Mouse (Mus musculus): ENCODE results near the gene Kif26b.

Kif26b gene

GRCm38 (mm10) chr1:178590229-178591171 is 61.6 kb downstream of the Kif26b start:
- no peak for DNase-seq (ENCODE audit: low read depth, low spot score)

- DNase-seq (ENCODE audit: low read depth, low spot score): no peak
Measured at GRCm38 (mm10) chr1:178597113-178597512, 68.2 kb downstream of the Kif26b start.

DNA sequence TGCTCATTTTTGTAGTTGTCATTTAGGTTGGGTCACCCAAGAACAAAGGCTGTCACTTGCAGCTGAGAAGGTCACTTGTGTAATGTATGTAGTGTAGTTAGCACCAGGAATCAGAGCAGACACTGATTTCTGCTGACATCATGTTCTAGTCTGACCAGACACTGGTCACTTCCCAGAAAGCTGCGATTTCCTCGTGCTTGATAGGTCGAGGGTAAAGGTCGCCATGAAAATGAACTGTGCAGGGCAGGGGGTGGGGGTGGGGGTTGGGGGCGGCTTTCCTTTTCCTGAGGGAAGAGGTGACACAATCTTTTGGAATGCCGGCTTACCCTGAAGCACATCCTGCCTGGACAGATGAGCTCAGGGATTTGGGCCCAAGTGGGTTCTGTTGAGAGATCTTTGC is 68.8 kb downstream of the Kif26b start:
- DNase-seq (ENCODE audit: low read depth, low spot score): no peak

DNA sequence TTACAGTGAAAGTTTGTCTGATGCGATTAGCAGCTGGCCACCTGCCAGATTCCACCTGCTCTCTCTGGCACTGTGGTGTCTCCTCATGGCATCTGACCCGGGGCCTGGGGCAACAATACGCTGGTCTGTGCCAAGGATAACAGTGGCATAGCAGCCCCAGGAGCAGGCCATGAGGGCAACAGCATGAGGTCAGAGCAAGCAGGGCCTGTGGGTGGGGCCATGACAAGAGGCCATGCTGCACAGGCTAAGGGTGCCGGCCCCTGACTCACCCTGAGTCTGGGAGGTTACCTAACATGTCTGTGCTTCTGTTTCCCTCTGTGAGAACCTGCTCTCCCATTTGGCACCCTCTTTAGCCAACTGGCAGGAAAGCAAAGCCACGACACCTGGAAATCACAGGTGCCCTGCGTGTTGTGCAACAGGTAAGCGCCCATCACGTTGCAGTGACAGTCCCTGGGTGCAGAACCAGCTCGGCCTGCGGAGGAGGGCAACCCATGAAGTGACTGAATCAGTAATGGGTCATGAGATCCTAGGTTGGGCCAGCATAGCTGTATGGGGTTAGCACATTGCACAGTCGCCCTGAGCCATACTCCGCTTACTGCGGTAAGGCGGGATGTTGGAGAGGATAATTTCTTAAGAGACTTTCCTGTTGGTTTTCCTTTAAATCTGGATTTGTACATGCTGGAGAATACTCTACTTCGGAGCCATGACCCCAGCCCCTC is 72.1 kb downstream of the Kif26b start:
- no peak for DNase-seq (ENCODE audit: low read depth, low spot score)

DNA sequence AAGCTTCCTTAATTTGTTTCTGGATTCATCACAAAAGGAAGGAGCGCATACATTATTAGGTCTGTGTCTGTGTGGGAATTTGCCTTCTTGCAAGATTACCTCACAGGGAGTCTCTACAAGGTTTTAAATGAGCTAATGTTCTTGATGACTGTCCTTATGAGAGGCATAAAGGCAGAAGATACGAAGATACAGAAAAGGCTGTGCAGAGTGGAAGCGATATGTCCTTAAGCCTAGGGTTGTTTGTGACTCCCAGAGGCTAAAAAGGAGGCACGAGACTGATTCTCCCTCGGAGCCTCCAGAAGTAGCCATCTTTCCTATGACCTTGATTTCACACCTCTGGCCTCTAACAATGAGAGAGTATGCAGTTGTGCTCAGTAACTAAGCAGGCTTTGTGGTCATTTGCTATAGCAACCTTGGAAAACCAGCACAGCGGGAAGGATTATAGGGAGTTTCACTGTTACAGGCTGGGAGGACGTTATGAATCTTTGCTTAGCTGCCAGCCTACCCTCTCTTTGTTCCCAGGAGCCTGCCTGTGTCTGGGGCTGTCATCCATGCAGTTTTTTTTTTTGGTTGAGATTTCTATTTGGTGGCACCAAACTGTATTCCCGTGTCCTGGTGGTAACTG is 80.3 kb downstream of the Kif26b start:
- DNase-seq (ENCODE audit: low read depth, low spot score): no peak

DNA sequence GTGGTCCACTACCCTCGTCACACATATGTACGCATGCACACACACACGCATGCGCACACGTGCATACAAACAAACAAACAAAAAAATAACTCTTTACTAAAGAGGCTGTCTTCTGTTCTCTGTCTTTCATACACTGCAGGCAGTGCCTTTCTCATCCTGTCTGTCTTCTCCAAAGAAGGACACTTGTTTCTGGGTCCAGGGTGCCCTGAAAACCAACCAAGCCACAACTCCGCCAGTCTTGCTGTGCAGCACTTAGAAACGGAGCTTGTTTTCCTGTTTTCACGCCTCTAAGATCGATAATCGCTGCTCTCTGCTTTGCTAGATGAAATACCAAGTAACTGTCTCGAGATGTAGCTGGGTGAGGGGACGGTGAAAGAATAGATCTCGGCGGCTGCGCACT is 82.6 kb downstream of the Kif26b start:
- no peak for DNase-seq (ENCODE audit: low read depth, low spot score)

- no peak for DNase-seq (ENCODE audit: low read depth, low spot score)
Measured at GRCm38 (mm10) chr1:178621301-178621700, 92.4 kb downstream of the Kif26b start.

DNA sequence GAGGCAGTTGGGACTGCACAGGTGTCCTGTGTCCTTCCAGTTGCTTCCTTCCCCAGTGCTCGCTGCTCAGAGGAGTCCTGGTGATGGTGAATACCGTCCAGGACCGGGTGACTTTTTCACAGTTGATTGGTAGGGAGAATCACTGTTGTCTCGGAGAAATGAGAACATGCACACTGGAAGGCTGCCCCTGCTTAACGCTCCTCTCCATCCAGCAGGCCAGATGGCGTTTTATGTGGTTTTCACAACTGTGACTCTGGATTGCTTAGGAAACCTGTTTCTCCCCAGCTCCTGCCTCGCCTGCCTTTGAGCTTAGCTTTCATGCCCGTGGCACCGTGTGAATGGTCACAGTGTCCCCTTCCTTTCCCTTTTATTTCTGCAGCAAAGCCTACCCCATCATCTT is 95.0 kb downstream of the Kif26b start:
- DNase-seq (ENCODE audit: low read depth, low spot score): no peak

- DNase-seq (ENCODE audit: low read depth, low spot score): no peak
Measured at GRCm38 (mm10) chr1:178626961-178627381, 98.0 kb downstream of the Kif26b start.

DNA sequence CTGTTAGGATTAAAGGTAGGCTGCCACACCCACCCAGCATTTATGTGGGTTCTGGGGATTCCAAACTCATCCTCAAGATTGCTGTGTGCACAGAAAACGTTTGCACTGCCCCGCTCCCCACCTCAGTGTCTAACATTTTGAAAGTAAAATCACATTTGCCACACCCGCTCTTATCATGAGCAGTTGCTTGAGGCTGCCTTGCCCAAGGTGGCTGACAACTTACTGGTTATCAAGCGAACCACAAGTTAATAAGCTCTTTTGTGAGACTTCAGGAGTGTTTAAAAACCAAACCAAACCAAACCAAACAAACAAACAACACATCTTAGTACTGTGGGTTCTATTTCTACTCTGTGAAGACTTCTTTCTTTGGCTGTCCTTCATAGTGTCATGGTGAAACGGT is 101.1 kb downstream of the Kif26b start:
- no peak for DNase-seq (ENCODE audit: low read depth, low spot score)

DNA sequence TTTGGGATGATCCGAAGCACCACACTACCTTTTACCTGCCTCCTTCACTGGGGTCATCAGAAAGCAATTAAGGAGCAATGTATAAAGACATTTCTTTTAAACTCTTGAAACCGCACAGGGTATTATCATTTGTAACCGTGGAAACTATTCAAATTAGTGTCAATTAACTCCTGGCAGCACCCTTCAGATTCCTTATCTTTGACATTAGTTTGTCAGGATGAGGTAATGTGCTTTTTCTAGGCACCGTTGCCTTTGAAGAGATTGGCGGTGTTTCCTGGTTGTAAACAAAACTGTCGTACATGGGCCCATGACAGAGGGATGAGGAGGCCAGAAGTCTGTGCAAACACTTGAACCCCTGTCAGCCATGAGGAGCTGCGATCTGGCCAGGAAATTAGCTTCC is 102.9 kb downstream of the Kif26b start:
- DNase-seq (ENCODE audit: low read depth, low spot score): no peak

DNA sequence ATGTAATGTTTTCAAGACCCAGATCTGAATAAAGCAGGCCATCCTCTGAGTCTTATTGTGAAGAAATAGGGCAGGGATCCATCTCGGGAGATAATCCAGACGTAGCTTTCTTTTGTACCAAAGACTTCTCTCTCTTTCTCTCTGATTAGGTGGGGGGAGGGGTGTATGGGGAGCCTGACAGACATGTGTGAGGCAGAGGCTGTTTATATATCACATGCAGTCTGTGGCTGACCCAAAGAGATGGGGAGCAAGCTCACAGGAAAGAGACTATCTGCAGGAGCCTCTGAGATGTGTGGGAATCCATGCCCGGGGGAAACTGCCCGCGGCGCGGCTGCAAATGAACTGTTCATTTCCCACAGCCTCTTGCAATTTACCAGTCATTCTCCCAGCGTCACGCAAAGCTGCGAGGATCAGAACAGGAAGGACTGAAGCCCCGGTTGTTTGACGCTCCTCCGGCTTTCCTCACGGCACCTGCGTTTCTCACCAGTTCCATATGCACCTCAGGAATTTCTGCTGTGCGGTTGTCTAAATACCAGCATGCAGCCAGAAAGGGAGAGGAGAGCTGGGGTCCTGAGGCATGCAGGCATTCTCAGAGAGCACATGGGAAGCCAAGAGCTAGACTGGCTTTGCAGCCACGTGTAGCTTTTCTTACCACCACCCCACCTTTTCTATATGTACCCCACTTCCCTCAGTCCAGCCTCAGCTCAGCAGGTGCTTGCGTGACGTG is 105.6 kb downstream of the Kif26b start:
- no peak for DNase-seq (ENCODE audit: low read depth, low spot score)

DNA sequence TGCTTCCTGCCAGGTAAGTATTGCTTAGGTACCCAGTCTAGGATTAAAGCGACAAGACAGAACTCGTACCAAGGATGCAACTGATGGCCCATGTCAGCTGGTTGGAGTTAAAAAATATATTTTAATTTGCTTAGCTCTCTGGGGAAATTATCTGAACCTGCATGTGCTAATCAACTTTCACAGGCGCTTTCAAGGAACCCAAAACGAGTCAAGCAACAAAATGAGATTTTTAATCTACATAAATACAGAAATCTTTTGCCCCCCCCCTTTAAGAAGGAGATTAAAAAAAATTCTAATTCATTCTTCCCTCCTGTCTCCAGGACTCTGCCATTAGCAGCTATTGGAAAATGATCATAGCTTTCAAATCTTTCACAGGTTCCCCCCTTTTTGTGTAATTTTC is 106.5 kb downstream of the Kif26b start:
- DNase-seq (ENCODE audit: low read depth, low spot score): no peak

DNA sequence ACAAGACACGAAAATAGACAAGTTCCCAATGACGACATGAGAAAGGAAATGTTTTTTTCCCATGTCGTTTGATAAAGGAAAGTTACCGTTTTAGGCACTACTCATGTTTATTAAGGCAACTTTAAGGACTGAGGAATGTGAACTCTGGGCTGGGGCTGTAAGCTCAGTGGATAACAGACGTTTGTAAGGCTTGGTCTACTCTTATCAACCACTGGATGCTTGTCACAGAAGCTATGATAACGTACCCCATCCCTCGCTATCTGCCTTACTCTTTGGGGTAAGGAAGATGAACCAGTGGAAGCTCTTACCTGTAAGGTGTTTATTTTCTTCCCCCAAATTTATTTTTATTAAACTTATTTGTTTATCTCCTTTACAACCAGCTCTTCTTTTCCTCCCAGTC is 108.4 kb downstream of the Kif26b start:
- no peak for DNase-seq (ENCODE audit: low read depth, low spot score)

GRCm38 (mm10) chr1:178639951-178640350 is 111.0 kb downstream of the Kif26b start:
- DNase-seq (ENCODE audit: low read depth, low spot score): no peak

GRCm38 (mm10) chr1:178640719-178641455 is 112.0 kb downstream of the Kif26b start:
- no peak for DNase-seq (ENCODE audit: low read depth, low spot score)

GRCm38 (mm10) chr1:178641788-178642187 is 112.9 kb downstream of the Kif26b start:
- DNase-seq (ENCODE audit: low read depth, low spot score): no peak

- DNase-seq (ENCODE audit: low read depth, low spot score): no peak
Measured at GRCm38 (mm10) chr1:178644954-178645353, 116.0 kb downstream of the Kif26b start.

DNA sequence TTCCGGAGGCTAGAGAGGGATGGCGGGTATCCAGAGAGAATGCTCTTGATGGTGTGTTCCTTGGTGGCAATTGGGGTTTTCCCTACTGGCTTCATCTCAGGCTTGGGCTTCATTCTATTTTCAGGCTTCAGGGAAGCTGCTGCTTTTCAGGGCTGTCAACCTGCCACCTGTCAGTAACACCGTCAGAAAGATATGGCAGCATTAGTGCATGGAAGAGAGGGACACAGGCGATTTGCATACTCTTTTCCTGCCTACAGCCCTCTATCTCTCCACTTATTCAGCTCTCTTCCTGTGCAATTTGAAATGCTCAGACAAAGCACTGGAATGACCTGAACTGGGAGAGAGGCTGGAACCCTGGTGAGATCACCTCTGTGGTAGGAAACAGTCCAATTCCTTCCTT is 117.7 kb downstream of the Kif26b start:
- DNase-seq (ENCODE audit: low read depth, low spot score): no peak

GRCm38 (mm10) chr1:178655525-178655924 is 126.6 kb downstream of the Kif26b start:
- no peak for DNase-seq (ENCODE audit: low read depth, low spot score)

- DNase-seq (ENCODE audit: low read depth, low spot score): no peak
Measured at GRCm38 (mm10) chr1:178661035-178661434, 132.1 kb downstream of the Kif26b start.
